Mouse (Mus musculus): ENCODE measurements around the gene Cinp. TPM values are rescaled to one million over a fixed set of nuclear protein-coding genes. Genes with fewer than 3 reads are reported as not detected.
"Not testable (repeated sequence)": the region's sequence is repeated elsewhere in the genome, so short reads cannot be mapped to it uniquely, and the experiment has no call there.

Gene Cinp
- polyA plus RNA-seq, 1 experiment: 44.8 TPM

- H3K4me1 ChIP-seq (ENCODE audit: control insufficient read depth, insufficient read depth, low read length): no peaks in the 10 kb centered on the region
- H3K4me3 ChIP-seq (ENCODE audit: insufficient read depth, low read length): no peak overlapping the region
- no peak overlapping the region for H3K27ac ChIP-seq (ENCODE audit: insufficient read depth, low read length)
- TF ChIP-seq CTCF (IDR thresholded peaks at IDR 0.05; ENCODE audit: borderline replicate concordance, insufficient read depth, low read length) (no peak), POLR2A (IDR thresholded peaks at IDR 0.05; ENCODE audit: low read depth, low read length) (no peak)
Measured at GRCm38 (mm10) chr12:110865571-110865970, 23.4 kb downstream of the Cinp start.

GRCm38 (mm10) chr12:110864008-110864407 is 24.9 kb downstream of the Cinp start:
- Histone ChIP-seq H3K4me3 (ENCODE audit: insufficient read depth, low read length) (no peak overlapping the region), H3K27ac (ENCODE audit: insufficient read depth, low read length) (no peak overlapping the region), H3K4me1 (ENCODE audit: control insufficient read depth, insufficient read depth, low read length) (no peaks in the 10 kb centered on the region)
- TF ChIP-seq CTCF (IDR thresholded peaks at IDR 0.05; ENCODE audit: borderline replicate concordance, insufficient read depth, low read length): no peak
- no peak for TF ChIP-seq POLR2A (IDR thresholded peaks at IDR 0.05; ENCODE audit: low read depth, low read length)

GRCm38 (mm10) chr12:110861256-110861655 is 27.7 kb downstream of the Cinp start:
- Histone ChIP-seq H3K4me1 (ENCODE audit: control insufficient read depth, insufficient read depth, low read length) (no peaks in the 10 kb centered on the region), H3K4me3 (ENCODE audit: insufficient read depth, low read length) (no peak overlapping the region), H3K27ac (ENCODE audit: insufficient read depth, low read length) (no peak overlapping the region)
- no peak for TF ChIP-seq CTCF (IDR thresholded peaks at IDR 0.05; ENCODE audit: borderline replicate concordance, insufficient read depth, low read length)
- no peak for TF ChIP-seq POLR2A (IDR thresholded peaks at IDR 0.05; ENCODE audit: low read depth, low read length)

GRCm38 (mm10) chr12:110860293-110860692 is 28.7 kb downstream of the Cinp start:
- Histone ChIP-seq H3K4me1 (ENCODE audit: control insufficient read depth, insufficient read depth, low read length) (no peaks in the 10 kb centered on the region), H3K27ac (ENCODE audit: insufficient read depth, low read length) (no peak overlapping the region), H3K4me3 (ENCODE audit: insufficient read depth, low read length) (no peak overlapping the region)
- no peak for TF ChIP-seq CTCF (IDR thresholded peaks at IDR 0.05; ENCODE audit: borderline replicate concordance, insufficient read depth, low read length)
- TF ChIP-seq POLR2A (IDR thresholded peaks at IDR 0.05; ENCODE audit: low read depth, low read length): no peak

GRCm38 (mm10) chr12:110858681-110859080 is 30.3 kb downstream of the Cinp start:
- not testable (repeated sequence) for H3K4me3 ChIP-seq (ENCODE audit: insufficient read depth, low read length); H3K4me1 ChIP-seq (ENCODE audit: control insufficient read depth, insufficient read depth, low read length); H3K27ac ChIP-seq (ENCODE audit: insufficient read depth, low read length)

- H3K27ac ChIP-seq (ENCODE audit: insufficient read depth, low read length): no peak overlapping the region
- no peak overlapping the region for H3K4me3 ChIP-seq (ENCODE audit: insufficient read depth, low read length)
- TF ChIP-seq CTCF (IDR thresholded peaks at IDR 0.05; ENCODE audit: borderline replicate concordance, insufficient read depth, low read length) (no peak), POLR2A (IDR thresholded peaks at IDR 0.05; ENCODE audit: low read depth, low read length) (no peak)
- H3K4me1 ChIP-seq (ENCODE audit: control insufficient read depth, insufficient read depth, low read length): no peaks in the 10 kb centered on the region
Measured at GRCm38 (mm10) chr12:110857196-110857595, 31.7 kb downstream of the Cinp start.

- no peak overlapping the region for H3K4me3 ChIP-seq (ENCODE audit: insufficient read depth, low read length)
- TF ChIP-seq POLR2A (IDR thresholded peaks at IDR 0.05; ENCODE audit: low read depth, low read length) (no peak), CTCF (IDR thresholded peaks at IDR 0.05; ENCODE audit: borderline replicate concordance, insufficient read depth, low read length) (no peak)
- 0 out of 2 replicates have a peak, but pooled peaks cover 3% of the 10 kb centered on the region for H3K4me1 ChIP-seq (ENCODE audit: control insufficient read depth, insufficient read depth, low read length)
- H3K27ac ChIP-seq (ENCODE audit: insufficient read depth, low read length): no peak overlapping the region
Measured at GRCm38 (mm10) chr12:110854786-110855737, 33.9 kb downstream of the Cinp start.

GRCm38 (mm10) chr12:110851923-110852322 is 37.0 kb downstream of the Cinp start:
- no peak overlapping the region for H3K27ac ChIP-seq (ENCODE audit: insufficient read depth, low read length)
- TF ChIP-seq CTCF (IDR thresholded peaks at IDR 0.05; ENCODE audit: borderline replicate concordance, insufficient read depth, low read length) (no peak), POLR2A (IDR thresholded peaks at IDR 0.05; ENCODE audit: low read depth, low read length) (no peak)
- no peak overlapping the region for H3K4me3 ChIP-seq (ENCODE audit: insufficient read depth, low read length)
- H3K4me1 ChIP-seq (ENCODE audit: control insufficient read depth, insufficient read depth, low read length): 0 out of 2 replicates have a peak, but pooled peaks cover 3% of the 10 kb centered on the region

GRCm38 (mm10) chr12:110851414-110851813 is 37.5 kb downstream of the Cinp start:
- 0 out of 2 replicates have a peak, but pooled peaks cover 3% of the 10 kb centered on the region for H3K4me1 ChIP-seq (ENCODE audit: control insufficient read depth, insufficient read depth, low read length)
- peak overlapping the region; percentile 58; the same call in 1 of the 2 replicates for H3K4me3 ChIP-seq (ENCODE audit: insufficient read depth, low read length)
- no peak overlapping the region for H3K27ac ChIP-seq (ENCODE audit: insufficient read depth, low read length)
- no peak for TF ChIP-seq POLR2A (IDR thresholded peaks at IDR 0.05; ENCODE audit: low read depth, low read length)

GRCm38 (mm10) chr12:110850929-110851256 is 38.1 kb downstream of the Cinp start:
- no peak; the same call in 1 of the 2 replicates for TF ChIP-seq POLR2A (IDR thresholded peaks at IDR 0.05; ENCODE audit: low read depth, low read length)
- H3K4me1 ChIP-seq (ENCODE audit: control insufficient read depth, insufficient read depth, low read length): peaks cover 7% of the 10 kb centered on the region; the same call in 1 of the 2 replicates
- H3K27ac ChIP-seq (ENCODE audit: insufficient read depth, low read length): 0 out of 2 replicates have a peak overlapping the region, but pooled peaks have one; percentile 4
- peak overlapping the region; percentile 58 for H3K4me3 ChIP-seq (ENCODE audit: insufficient read depth, low read length)
